Mouse (Mus musculus) G1E (cell line): Measurements from ENCODE around the gene Pet117.

Experiments used
- CTCF ChIP-seq: IDR thresholded peaks from 2 replicates; pipeline ENCODE4 v1.5.1; 2012; ENCODE audit warnings: low read depth, low read length, inconsistent platforms, mixed read lengths
- TAL1 ChIP-seq: conservative IDR thresholded peaks from 2 replicates; pipeline ENCODE4 v1.6.1; 2012; ENCODE audit warnings: low read depth, low read length, inconsistent platforms, mixed read lengths

- TF ChIP-seq CTCF, result no peak
- TF ChIP-seq TAL1, result no peak
Measured at GRCm38 (mm10) chr2:144382624-144383138, 13.9 kb downstream of the Pet117 start.
